Mouse (Mus musculus) kidney, embryonic 15.5 days (tissue): ENCODE measurements around the gene Prrt4. TPM values are rescaled to one million over a fixed set of nuclear protein-coding genes. Genes with fewer than 3 reads are reported as not detected.

Experiments
- ATAC-seq: fragments of 200-750 bp; cut with Nextera tagmentation; replicated peaks from 2 replicates; pipeline ENCODE4 v1.8.0; 2017; ENCODE audit warnings: moderate TSS enrichment; ENCODE audit not compliant: low FRiP score
- H3K27ac ChIP-seq: fragments of 300-500 bp; sonication (generic); 2 replicates; pipeline ENCODE4 v1.5.1; 2015; ENCODE audit warnings: mild to moderate bottlenecking, inconsistent platforms
- H3K27me3 ChIP-seq: fragments of 300-500 bp; sonication (generic); 2 replicates; pipeline ENCODE4 v1.6.1; 2015; ENCODE audit warnings: inconsistent platforms
- H3K36me3 ChIP-seq: fragments of 300-500 bp; sonication (generic); 2 replicates; pipeline ENCODE4 v1.6.1; 2015; ENCODE audit warnings: inconsistent platforms
- H3K4me1 ChIP-seq: fragments of 300-500 bp; sonication (generic); 2 replicates; pipeline ENCODE4 v1.6.1; 2015; ENCODE audit warnings: inconsistent platforms
- H3K4me2 ChIP-seq: fragments of 300-500 bp; sonication (generic); 2 replicates; pipeline ENCODE4 v1.6.1; 2015; ENCODE audit warnings: moderate library complexity, mild to moderate bottlenecking, inconsistent platforms
- H3K4me3 ChIP-seq: fragments of 300-500 bp; sonication (generic); replicated peaks from 2 replicates; pipeline ENCODE4 v1.5.1; 2015; ENCODE audit warnings: mild to moderate bottlenecking, inconsistent platforms
- H3K9ac ChIP-seq: fragments of 300-500 bp; sonication (generic); 2 replicates; pipeline ENCODE4 v1.6.1; 2015; ENCODE audit warnings: mild to moderate bottlenecking, inconsistent platforms
- H3K9me3 ChIP-seq: fragments of 300-500 bp; sonication (generic); replicated peaks from 2 replicates; pipeline ENCODE4 v1.6.1; 2016; ENCODE audit warnings: inconsistent platforms
- WGBS: fragments of 180-500 bp; shearing (Covaris S2); methylation state at CpG from one replicate; pipeline ENCODE4 v1.1.7; 2015; ENCODE audit warnings: mixed read lengths; 5-methylcytosine and 5-hydroxymethylcytosine counted together
- polyA plus RNA-seq: library from polyadenylated mRNA; unstranded; fragments of >200 nt; fragmentation: Nextera tagmentation; extraction: Ambion mirVana; gene quantifications from 2 replicates; pipeline ENCODE4 v1.2.1, GENCODE M21; 2015

Gene Prrt4
- polyA plus RNA-seq, 1 experiment from 2014 or later, result 1.6 TPM

DNA sequence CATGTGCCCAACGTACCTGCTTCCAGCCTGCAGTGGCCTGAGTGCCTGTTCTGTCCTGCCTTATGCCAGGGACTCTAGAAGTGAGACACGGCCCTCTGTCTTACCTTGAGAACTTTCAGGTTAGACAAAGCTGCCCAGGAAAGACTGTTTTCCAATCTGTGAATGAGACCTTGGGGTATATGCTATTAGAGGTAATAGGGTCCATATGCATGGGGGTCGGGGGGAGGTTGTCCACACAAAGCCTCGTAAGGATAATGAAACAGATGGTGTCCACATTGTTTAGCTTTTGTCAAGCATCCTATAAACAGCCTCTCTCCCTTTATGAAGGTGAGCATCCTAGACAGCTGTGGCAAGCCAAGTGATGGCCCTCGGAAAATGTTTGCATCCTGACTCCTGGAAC is 15.8 kb upstream of the Prrt4 start:
- ATAC-seq, result no peak
- WGBS, result 83% methylated on average over 5 of the region's 5 CpGs
- Histone ChIP-seq H3K36me3 (no peaks in the 10 kb centered on the region), H3K4me1 (peaks cover 15% of the 10 kb centered on the region), H3K4me3 (no peak overlapping the region), H3K27me3 (peaks cover 15% of the 10 kb centered on the region; the same call in 1 of the 2 replicates), H3K9me3 (no peaks in the 10 kb centered on the region), H3K27ac (no peak overlapping the region), H3K4me2 (no peak overlapping the region), H3K9ac (no peak overlapping the region)

DNA sequence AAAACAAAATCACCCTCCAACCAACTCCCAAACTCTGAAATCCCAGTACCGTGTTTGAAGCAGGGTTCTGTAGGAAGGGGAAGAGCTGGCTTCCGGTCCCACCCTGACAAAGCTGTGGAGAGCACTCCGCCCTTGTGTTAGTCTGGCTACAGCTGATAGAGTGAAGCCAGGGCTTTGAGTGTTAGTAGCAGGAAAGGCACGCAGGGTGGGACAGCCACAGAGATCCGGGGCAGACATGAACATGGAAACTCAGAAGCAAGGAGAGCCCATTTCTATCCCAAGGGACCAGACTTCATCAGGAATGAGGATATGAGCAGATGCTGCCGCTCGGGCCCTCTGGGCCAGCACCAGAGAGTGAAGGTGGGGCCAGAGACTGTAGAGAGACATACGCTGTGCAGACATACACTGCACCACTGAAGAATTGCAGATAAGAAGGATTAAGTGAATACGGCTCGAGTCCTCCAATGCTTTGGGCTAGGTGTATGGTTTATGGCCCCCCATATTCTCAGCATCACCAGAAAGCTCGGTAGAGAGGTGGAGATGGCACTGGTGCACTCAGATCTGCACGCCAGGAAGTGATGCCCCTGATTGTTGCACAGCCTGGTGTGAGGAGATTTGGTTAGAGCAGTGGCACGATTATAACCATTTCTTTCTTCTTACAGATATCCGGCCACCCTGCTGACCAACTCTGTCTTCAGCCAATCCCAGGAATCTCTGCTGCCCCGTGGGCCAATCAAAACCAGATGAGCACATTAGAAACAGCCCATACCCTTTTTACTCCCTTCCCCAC is 14.8 kb upstream of the Prrt4 start:
- H3K4me2 ChIP-seq, result no peak overlapping the region
- 71% methylated on average over 15 of the region's 15 CpGs for WGBS
- H3K4me1 ChIP-seq, result peaks cover 12% of the 10 kb centered on the region
- no peak overlapping the region for H3K9ac ChIP-seq
- H3K9me3 ChIP-seq, result no peaks in the 10 kb centered on the region
- no peak overlapping the region for H3K27ac ChIP-seq
- no peaks in the 10 kb centered on the region for H3K36me3 ChIP-seq
- H3K27me3 ChIP-seq, result peaks cover 15% of the 10 kb centered on the region; the same call in 1 of the 2 replicates
- ATAC-seq, result no peak
- H3K4me3 ChIP-seq, result no peak overlapping the region

DNA sequence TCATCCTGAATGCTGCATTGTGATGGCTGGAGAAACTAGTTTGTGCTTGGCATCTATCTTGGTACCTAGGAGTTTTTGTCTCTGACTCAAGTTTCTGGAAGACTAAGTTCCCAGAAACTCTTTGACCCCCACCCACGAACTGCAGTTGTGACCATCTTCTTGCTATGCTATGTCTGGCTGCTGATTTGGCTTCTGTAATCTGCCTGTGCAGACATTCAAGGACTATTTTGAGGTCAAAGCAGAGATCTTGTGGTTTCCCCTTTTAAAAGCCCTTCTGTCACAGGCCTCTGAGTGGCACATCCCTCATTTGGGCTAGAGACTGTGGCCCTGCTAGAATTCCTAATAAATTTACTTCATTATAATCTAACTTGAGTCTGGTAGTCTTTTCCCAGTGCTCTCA is 8.6 kb upstream of the Prrt4 start:
- Histone ChIP-seq H3K4me1 (no peaks in the 10 kb centered on the region), H3K4me3 (no peak overlapping the region), H3K36me3 (no peaks in the 10 kb centered on the region), H3K9me3 (no peaks in the 10 kb centered on the region), H3K4me2 (no peak overlapping the region), H3K27me3 (peaks cover 18% of the 10 kb centered on the region), H3K9ac (no peak overlapping the region), H3K27ac (no peak overlapping the region)
- 80% methylated on average over 1 of the region's 1 CpGs for WGBS
- no peak for ATAC-seq

DNA sequence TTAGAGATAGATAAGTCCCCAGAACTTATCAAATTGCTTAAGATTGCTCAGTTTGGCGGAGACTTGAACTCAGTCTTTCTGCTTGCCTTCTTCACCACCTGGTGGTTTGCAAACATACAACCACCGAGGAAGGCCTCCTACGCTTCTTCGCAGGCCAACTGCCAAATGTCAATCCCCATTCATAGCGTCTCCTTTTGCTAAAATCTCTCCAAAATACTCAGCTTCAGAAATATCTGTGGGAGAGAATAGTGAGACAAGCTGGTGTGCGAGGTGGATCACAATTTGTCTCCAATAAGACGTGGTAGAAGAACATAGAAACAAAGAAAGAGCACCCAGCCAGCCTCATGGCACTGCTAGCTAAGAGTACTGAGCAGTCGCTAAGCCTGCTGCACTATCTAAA is 459 bp upstream of the Prrt4 start:
- no peaks in the 10 kb centered on the region for H3K9me3 ChIP-seq
- no peak overlapping the region for H3K27ac ChIP-seq
- H3K9ac ChIP-seq, result no peak overlapping the region
- 56% methylated on average over 8 of the region's 8 CpGs for WGBS
- H3K27me3 ChIP-seq, result peaks cover 78% of the 10 kb centered on the region
- no peak for ATAC-seq
- H3K4me1 ChIP-seq, result peaks cover 16% of the 10 kb centered on the region
- H3K4me2 ChIP-seq, result peak overlapping the region; percentile 98
- H3K36me3 ChIP-seq, result no peaks in the 10 kb centered on the region
- H3K4me3 ChIP-seq, result peak overlapping the region; percentile 65

DNA sequence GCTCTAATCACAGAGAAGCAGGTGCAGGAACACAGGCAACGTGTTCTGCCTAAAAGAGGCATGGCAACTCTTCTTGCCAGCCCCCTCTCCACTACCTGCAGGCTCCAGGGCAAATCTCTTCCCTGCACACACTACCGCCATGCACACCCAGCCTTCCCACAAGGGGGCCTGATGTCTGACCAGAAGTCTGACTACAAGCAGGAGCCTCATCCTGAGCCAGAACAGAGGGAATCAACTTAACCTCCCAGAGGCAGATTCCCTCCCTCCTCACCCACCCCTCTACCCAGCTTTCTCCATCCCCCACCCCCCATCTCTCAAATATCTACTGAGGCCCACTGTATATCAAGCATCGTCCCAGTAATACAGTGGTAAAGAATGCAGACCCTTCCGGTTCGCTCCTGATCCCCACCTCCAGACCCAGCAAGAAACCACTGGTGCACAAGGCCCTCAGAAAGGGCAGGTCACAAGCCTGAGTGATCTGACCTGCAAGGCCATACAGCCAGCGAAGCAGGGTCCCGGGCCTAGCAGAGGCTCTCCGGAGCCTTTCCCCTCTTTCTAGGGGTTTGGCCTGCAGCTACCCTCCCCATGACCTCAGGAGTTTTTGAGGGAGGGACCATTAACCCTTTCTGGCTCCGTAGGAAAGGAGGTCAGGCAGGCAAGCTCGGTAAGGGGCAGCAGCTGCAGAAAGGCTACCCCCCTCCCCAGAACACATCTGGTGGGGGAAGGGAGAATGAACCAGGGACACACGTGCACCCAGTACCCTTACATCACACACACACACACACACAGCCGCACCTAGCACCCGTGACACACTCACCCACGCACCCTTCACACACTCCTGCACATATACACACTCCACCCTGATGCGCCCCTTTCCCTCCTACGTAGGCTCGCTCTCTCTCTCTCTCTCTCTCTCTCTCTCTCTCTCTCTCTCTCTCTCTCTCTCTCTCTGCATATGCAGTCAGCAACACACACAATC is 1.2 kb downstream of the Prrt4 start:
- H3K9me3 ChIP-seq, result no peaks in the 10 kb centered on the region
- peaks cover 88% of the 10 kb centered on the region for H3K27me3 ChIP-seq
- ATAC-seq, result peak; percentile 66
- peak overlapping the region; percentile 65 for H3K4me3 ChIP-seq
- peaks cover 16% of the 10 kb centered on the region for H3K4me1 ChIP-seq
- peak overlapping the region; percentile 98 for H3K4me2 ChIP-seq
- no peak overlapping the region for H3K27ac ChIP-seq
- 23% methylated on average over 17 of the region's 17 CpGs for WGBS
- no peaks in the 10 kb centered on the region for H3K36me3 ChIP-seq
- no peak overlapping the region for H3K9ac ChIP-seq

DNA sequence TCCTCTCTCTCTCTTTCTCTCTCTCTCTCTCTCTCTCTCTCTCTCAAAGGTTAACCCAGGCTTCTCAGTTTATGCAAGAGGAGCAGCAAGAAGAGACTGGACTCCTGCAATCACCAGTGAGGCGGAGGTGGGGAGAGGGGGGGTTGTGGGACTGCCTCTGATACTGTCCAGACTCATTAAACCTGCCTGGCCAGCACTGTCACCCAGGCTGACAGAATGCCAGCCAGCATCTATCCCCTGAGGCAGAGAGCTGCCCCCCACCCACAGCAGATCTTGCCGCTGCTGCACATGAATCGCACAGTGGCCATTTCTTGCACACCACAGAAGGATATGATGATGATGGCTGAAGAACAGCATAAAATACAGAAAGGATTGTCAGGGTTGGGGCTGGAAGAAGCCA is 4.3 kb downstream of the Prrt4 start:
- H3K4me2 ChIP-seq, result no peak overlapping the region
- H3K27me3 ChIP-seq, result peaks cover 93% of the 10 kb centered on the region
- no peak overlapping the region for H3K27ac ChIP-seq
- WGBS, result 82% methylated on average over 3 of the region's 3 CpGs
- H3K4me3 ChIP-seq, result no peak overlapping the region
- no peaks in the 10 kb centered on the region for H3K9me3 ChIP-seq
- no peak for ATAC-seq
- no peak overlapping the region for H3K9ac ChIP-seq
- peaks cover 32% of the 10 kb centered on the region for H3K4me1 ChIP-seq
- H3K36me3 ChIP-seq, result no peaks in the 10 kb centered on the region

DNA sequence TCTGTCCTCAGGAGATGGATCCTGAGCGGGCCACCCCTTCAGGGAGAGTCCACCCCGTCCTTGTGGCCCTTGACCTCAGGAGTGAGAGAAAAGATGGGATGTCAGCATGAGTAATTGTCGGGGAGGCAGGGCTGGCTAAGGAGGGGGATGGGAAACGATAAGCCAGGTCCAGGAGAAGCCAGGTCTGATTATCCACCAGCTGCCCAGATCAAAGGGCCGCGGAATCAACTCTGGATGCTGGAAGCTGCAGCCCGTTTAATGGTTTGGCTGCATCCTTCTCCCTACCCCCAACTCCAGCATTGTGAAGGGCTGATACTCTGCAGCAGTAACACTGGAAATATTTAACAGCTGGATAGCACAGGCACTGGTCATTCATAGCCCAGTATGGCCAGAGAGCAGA is 5.0 kb downstream of the Prrt4 start:
- Histone ChIP-seq H3K9ac (no peak overlapping the region), H3K4me1 (peaks cover 35% of the 10 kb centered on the region), H3K36me3 (no peaks in the 10 kb centered on the region), H3K4me3 (no peak overlapping the region), H3K9me3 (no peaks in the 10 kb centered on the region), H3K4me2 (no peak overlapping the region), H3K27ac (no peak overlapping the region), H3K27me3 (peaks cover 93% of the 10 kb centered on the region)
- 12% methylated on average over 7 of the region's 7 CpGs for WGBS
- no peak for ATAC-seq

DNA sequence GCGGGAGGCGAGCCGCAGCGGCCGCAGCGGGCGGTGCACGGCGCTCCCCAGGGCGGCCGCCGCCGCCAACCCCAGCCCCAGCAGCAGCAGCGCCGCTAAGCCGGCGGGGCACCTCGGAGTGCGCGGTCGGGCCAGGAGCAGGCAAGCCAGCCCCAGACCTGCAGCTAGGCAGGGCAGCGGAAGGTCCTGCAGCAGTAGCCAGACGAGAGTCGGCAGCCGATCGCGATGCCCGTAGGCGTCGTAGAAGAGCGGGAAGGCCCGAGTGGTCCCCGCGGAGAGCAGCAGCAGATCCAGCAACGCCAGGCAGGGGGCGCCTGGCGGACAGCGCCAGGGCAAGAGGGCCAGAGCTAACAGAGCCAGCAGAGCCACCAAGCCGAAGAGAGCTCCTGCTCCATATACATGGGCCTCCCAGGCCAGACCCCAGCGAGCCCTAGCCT is 8.4 kb downstream of the Prrt4 start:
- peaks cover 95% of the 10 kb centered on the region for H3K27me3 ChIP-seq
- peaks cover 22% of the 10 kb centered on the region for H3K4me1 ChIP-seq
- H3K9ac ChIP-seq, result peak overlapping the region; percentile 51
- no peaks in the 10 kb centered on the region for H3K9me3 ChIP-seq
- H3K4me3 ChIP-seq, result peak overlapping the region; percentile 55
- under 1% methylated on average over 40 of the region's 40 CpGs for WGBS
- H3K4me2 ChIP-seq, result peak overlapping the region; percentile 100
- no peaks in the 10 kb centered on the region for H3K36me3 ChIP-seq
- peak; percentile 86 for ATAC-seq
- no peak overlapping the region for H3K27ac ChIP-seq

DNA sequence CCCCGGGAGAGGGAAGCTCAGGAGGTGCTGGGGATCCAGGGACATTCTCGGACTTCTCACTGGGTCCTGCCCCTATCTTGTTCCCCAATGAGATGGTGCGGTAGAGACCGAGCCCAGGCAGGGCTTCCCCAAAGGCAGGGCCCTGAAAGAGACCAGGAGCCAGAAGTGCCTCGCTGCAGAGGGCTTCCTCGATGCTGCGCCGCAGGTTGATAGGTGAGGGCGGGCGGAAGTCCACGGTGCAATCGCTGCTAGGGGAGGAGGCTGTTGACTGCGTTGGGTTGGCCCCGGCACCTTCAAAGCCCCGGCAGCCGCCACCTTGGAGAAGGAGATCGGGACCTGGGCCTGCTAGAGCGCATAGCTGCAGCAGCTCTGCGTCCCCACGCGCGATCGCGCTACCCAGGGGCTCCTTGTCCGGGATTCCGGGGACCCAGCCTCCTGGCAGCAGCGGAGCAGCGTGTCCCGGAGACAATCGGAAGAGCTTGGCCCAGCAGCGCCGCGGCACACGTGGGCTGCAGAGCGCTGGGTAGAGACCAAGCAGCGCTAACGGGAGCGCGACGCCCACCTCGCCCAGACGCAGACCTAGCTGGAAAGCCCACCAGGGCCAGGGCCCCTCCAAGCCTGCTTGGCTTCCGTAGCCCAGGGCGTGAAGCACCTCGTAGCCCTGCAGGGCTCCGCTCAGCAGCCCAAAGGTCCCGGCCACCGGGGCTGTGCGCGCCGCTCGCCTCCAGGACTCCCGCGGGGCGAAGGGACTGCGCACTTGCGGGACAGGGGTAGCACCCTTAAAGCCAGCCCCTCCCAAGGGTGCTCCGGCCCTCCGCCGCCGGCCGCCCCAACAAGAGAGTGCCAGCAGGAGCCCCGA is 9.1 kb downstream of the Prrt4 start:
- under 1% methylated on average over 63 of the region's 63 CpGs for WGBS
- H3K27me3 ChIP-seq, result peaks cover 88% of the 10 kb centered on the region
- ATAC-seq, result peak; percentile 47

DNA sequence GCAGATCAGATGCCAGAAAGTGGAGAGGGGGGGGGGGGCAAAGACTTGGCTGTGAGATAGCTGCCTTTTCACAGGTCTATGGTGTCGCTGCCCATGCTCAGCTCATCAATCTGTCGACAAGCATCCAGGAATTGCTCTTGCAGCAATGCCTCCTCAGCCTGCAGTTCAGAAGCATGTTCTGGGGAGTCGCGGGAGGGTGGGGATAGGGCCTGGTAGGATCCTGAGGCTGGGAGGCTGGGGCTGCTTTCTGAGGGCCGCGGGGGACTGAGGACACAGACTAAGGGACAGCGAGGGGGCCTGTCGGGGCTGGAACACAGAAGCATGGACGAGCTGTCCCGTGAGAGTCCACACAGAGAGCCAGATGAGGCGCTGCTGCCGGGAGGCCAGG is 9.7 kb downstream of the Prrt4 start:
- no peak overlapping the region for H3K27ac ChIP-seq
- WGBS, result 8% methylated on average over 12 of the region's 12 CpGs
- peak overlapping the region; percentile 55 for H3K4me3 ChIP-seq
- no peak for ATAC-seq
- peaks cover 26% of the 10 kb centered on the region for H3K4me1 ChIP-seq
- peaks cover 82% of the 10 kb centered on the region for H3K27me3 ChIP-seq
- peak overlapping the region; percentile 100 for H3K4me2 ChIP-seq
- H3K36me3 ChIP-seq, result no peaks in the 10 kb centered on the region
- no peak overlapping the region for H3K9ac ChIP-seq
- no peaks in the 10 kb centered on the region for H3K9me3 ChIP-seq

More for the DNA sequence above, 9.1 kb downstream of the Prrt4 start:
- Histone ChIP-seq H3K9me3 (no peaks in the 10 kb centered on the region), H3K36me3 (no peaks in the 10 kb centered on the region), H3K4me2 (peak overlapping the region; percentile 100), H3K27ac (no peak overlapping the region), H3K4me3 (peak overlapping the region; percentile 55), H3K4me1 (peaks cover 22% of the 10 kb centered on the region), H3K9ac (peak overlapping the region; percentile 51)

DNA sequence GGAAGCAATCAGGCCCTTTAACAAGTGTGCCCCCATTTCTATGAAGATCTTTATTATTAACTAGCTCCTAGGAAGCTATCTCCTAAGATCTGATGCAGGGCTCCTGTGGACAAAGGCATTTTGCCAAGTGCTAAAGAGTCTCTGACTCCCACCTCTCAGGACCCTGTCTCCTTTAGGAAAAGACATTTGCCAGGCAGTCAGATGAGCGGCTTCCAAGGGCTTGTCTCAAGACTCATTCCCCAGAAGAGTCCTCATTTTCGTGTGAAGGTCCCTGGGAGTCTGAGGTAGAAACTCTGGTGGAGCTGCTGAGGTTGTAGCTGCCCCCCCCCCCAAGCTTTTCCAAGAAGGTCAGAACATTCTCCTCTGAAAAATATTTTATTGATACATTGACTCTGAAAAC is 10.5 kb downstream of the Prrt4 start:
- Histone ChIP-seq H3K9me3 (no peaks in the 10 kb centered on the region), H3K36me3 (no peaks in the 10 kb centered on the region), H3K4me1 (peaks cover 28% of the 10 kb centered on the region), H3K27ac (no peak overlapping the region), H3K4me3 (no peak overlapping the region), H3K4me2 (no peak overlapping the region), H3K9ac (no peak overlapping the region), H3K27me3 (peaks cover 75% of the 10 kb centered on the region)
- ATAC-seq, result no peak
- whole genome bisulfite sequencing, result 46% methylated on average over 2 of the region's 2 CpGs
